Mouse (Mus musculus) G1E (cell line): ENCODE results near the gene Arid5b.

Experiments
- CTCF ChIP-seq: IDR thresholded peaks from 2 replicates; pipeline ENCODE4 v1.5.1; 2012; ENCODE audit warnings: low read depth, low read length, inconsistent platforms, mixed read lengths
- GATA1 ChIP-seq: IDR thresholded peaks from 2 replicates; pipeline ENCODE4 v1.6.1; 2012; ENCODE audit warnings: borderline replicate concordance, low read length, inconsistent platforms, mixed read lengths
- GATA2 ChIP-seq: IDR thresholded peaks from 2 replicates; pipeline ENCODE4 v1.6.1; 2012; ENCODE audit warnings: low read depth, low read length, inconsistent platforms, borderline replicate concordance
- POLR2AphosphoS5 ChIP-seq: IDR thresholded peaks from 2 replicates; pipeline ENCODE4 v1.6.1; 2012; ENCODE audit warnings: low read depth, low read length, inconsistent platforms; ENCODE audit not compliant: insufficient replicate concordance
- TAL1 ChIP-seq: conservative IDR thresholded peaks from 2 replicates; pipeline ENCODE4 v1.6.1; 2012; ENCODE audit warnings: low read depth, low read length, inconsistent platforms, mixed read lengths

GRCm38 (mm10) chr10:68192824-68193255 lies 85.7 kb downstream of the Arid5b start:
- no peak for TF ChIP-seq CTCF
- TF ChIP-seq GATA1: no peak
- no peak for TF ChIP-seq TAL1
- no peak for TF ChIP-seq GATA2
- no peak for TF ChIP-seq POLR2AphosphoS5
